Comparison of ENCODE assay signal across 11 mouse cellular contexts in genomic region chr5:5266787-5267126, GRCm38 (mm10).
DNase-seq lines count a peak whose midpoint lies in the region; ATAC-seq lines count a peak whose summit lies in the region.
"Had no signal": no experiment of that assay in that cellular context is flagged by ENCODE, and none has a peak within 500 bp of the region (broad histone marks: within the 10 kb centered on the region; RNA-seq: fewer than 3 reads in every experiment).

No protein-coding gene starts in this region.

- no peak for DNase-seq in hindbrain, embryonic 14.5 days (ENCODE audit: low spot score)
- DNase-seq in neural tube, embryonic 10.5 days (ENCODE audit: extremely low spot score, low spot score) = no peak
- no peak for DNase-seq in right cerebral cortex, postnatal 25 days
- no peak for DNase-seq in frontal cortex, adult 2 months (ENCODE audit: extremely low spot score in 1 of 2, low spot score in 1 of 2)
- DNase-seq: thymus, adult 18-20 months had no signal

- H3K27ac ChIP-seq in hindbrain, embryonic 12.5 days = no peak overlapping the region
- no peak overlapping the region for H3K27ac ChIP-seq in hindbrain, embryonic 14.5 days
- no peak overlapping the region for H3K27ac ChIP-seq in neural tube, embryonic 12.5 days
- no peak overlapping the region for H3K27ac ChIP-seq in kidney, embryonic 15.5 days
- H3K27ac ChIP-seq: limb, embryonic 13.5 days; liver, embryonic 12.5 days had no signal

- H3K36me3 ChIP-seq in hindbrain, embryonic 12.5 days = no peaks in the 10 kb centered on the region
- H3K36me3 ChIP-seq in hindbrain, embryonic 14.5 days (replicated peaks; ENCODE audit: control insufficient read depth, insufficient read depth) = no peaks in the 10 kb centered on the region
- H3K36me3 ChIP-seq in neural tube, embryonic 12.5 days = no peaks in the 10 kb centered on the region
- H3K36me3 ChIP-seq in kidney, embryonic 15.5 days = no peaks in the 10 kb centered on the region
- H3K36me3 ChIP-seq: limb, embryonic 13.5 days; liver, embryonic 12.5 days had no signal

- no peaks in the 10 kb centered on the region for H3K9me3 ChIP-seq in hindbrain, embryonic 12.5 days (replicated peaks)
- no peaks in the 10 kb centered on the region for H3K9me3 ChIP-seq in hindbrain, embryonic 14.5 days (ENCODE audit: control insufficient read depth, low read length)
- H3K9me3 ChIP-seq in neural tube, embryonic 12.5 days = no peaks in the 10 kb centered on the region
- H3K9me3 ChIP-seq in kidney, embryonic 15.5 days (replicated peaks) = no peaks in the 10 kb centered on the region
- H3K9me3 ChIP-seq: limb, embryonic 13.5 days; liver, embryonic 12.5 days had no signal

- no peak overlapping the region for H3K9ac ChIP-seq in hindbrain, embryonic 12.5 days
- no peak overlapping the region for H3K9ac ChIP-seq in hindbrain, embryonic 14.5 days
- H3K9ac ChIP-seq in neural tube, embryonic 12.5 days = no peak overlapping the region
- no peak overlapping the region for H3K9ac ChIP-seq in kidney, embryonic 15.5 days
- H3K9ac ChIP-seq: limb, embryonic 13.5 days; liver, embryonic 12.5 days had no signal

- no peak overlapping the region for H3K4me3 ChIP-seq in hindbrain, embryonic 12.5 days
- H3K4me3 ChIP-seq in hindbrain, embryonic 14.5 days (replicated peaks; ENCODE audit: low read length) = no peak overlapping the region
- H3K4me3 ChIP-seq in neural tube, embryonic 12.5 days = no peak overlapping the region
- no peak overlapping the region for H3K4me3 ChIP-seq in kidney, embryonic 15.5 days (replicated peaks)
- H3K4me3 ChIP-seq: limb, embryonic 13.5 days; liver, embryonic 12.5 days had no signal

- 84% methylated on average over 3 of the region's 3 CpGs for WGBS in hindbrain, embryonic 12.5 days
- WGBS in hindbrain, embryonic 14.5 days = 75% methylated on average over 3 of the region's 3 CpGs
- 79% methylated on average over 3 of the region's 3 CpGs for WGBS in neural tube, embryonic 12.5 days
- WGBS in kidney, embryonic 15.5 days = 88% methylated on average over 3 of the region's 3 CpGs

- peaks cover 19% of the 10 kb centered on the region for H3K4me1 ChIP-seq in hindbrain, embryonic 12.5 days
- H3K4me1 ChIP-seq in hindbrain, embryonic 14.5 days (replicated peaks; ENCODE audit: control insufficient read depth, insufficient read depth, low read length) = peaks cover 16% of the 10 kb centered on the region; the same call in 1 of the 2 replicates
- peaks cover 10% of the 10 kb centered on the region for H3K4me1 ChIP-seq in neural tube, embryonic 12.5 days
- H3K4me1 ChIP-seq in kidney, embryonic 15.5 days = peaks cover 4% of the 10 kb centered on the region; the same call in 1 of the 2 replicates
- H3K4me1 ChIP-seq: liver, embryonic 12.5 days had no signal

- H3K4me2 ChIP-seq in hindbrain, embryonic 12.5 days (replicated peaks) = no peak overlapping the region
- no peak overlapping the region for H3K4me2 ChIP-seq in hindbrain, embryonic 14.5 days (replicated peaks)
- no peak overlapping the region for H3K4me2 ChIP-seq in neural tube, embryonic 12.5 days (replicated peaks)
- H3K4me2 ChIP-seq in kidney, embryonic 15.5 days = no peak overlapping the region
- H3K4me2 ChIP-seq: limb, embryonic 13.5 days; liver, embryonic 12.5 days had no signal

- ATAC-seq in hindbrain, embryonic 12.5 days (ENCODE audit: low FRiP score) = 0 out of 2 replicates have a peak, but pooled peaks have one; percentile 33
- no peak for ATAC-seq in hindbrain, embryonic 14.5 days (ENCODE audit: low FRiP score)
- peak; percentile 35; the same call in 1 of the 2 replicates for ATAC-seq in neural tube, embryonic 12.5 days (ENCODE audit: low FRiP score, low read depth)
- peak; percentile 13; the same call in 1 of the 2 replicates for ATAC-seq in megakaryocyte progenitor cell, adult 5-6 weeks (replicated peaks; ENCODE audit: poor library complexity)
- ATAC-seq in kidney, embryonic 15.5 days (replicated peaks; ENCODE audit: low FRiP score) = no peak
- ATAC-seq: liver, embryonic 12.5 days had no signal

- no peaks in the 10 kb centered on the region for H3K27me3 ChIP-seq in hindbrain, embryonic 12.5 days
- H3K27me3 ChIP-seq in hindbrain, embryonic 14.5 days (ENCODE audit: control insufficient read depth, insufficient read depth, low read length) = no peaks in the 10 kb centered on the region
- no peaks in the 10 kb centered on the region for H3K27me3 ChIP-seq in neural tube, embryonic 12.5 days (replicated peaks)
- no peaks in the 10 kb centered on the region for H3K27me3 ChIP-seq in kidney, embryonic 15.5 days
- H3K27me3 ChIP-seq: limb, embryonic 13.5 days; liver, embryonic 12.5 days had no signal

Comparison
In these comparisons a context has a peak if more than half of its experiments do, and no peak if none do; other contexts are left out.
1. ATAC-seq: peak in hindbrain, embryonic 12.5 days (single experiment), neural tube, embryonic 12.5 days (single experiment) and megakaryocyte progenitor cell, adult 5-6 weeks (single experiment); none in hindbrain, embryonic 14.5 days (single experiment) and kidney, embryonic 15.5 days (single experiment).